Mouse (Mus musculus) lung, adult 2 months (tissue): ENCODE results near the gene Nipa2.

Source experiments
- CTCF ChIP-seq: fragments of 200-500 bp; IDR thresholded peaks from 2 replicates; pipeline ENCODE4 v1.5.1; 2011; ENCODE audit warnings: mild to moderate bottlenecking, low read length, control low read depth; ENCODE audit not compliant: insufficient read depth
- POLR2A ChIP-seq: fragments of 200-500 bp; IDR thresholded peaks from 2 replicates; pipeline ENCODE4 v1.6.1; 2011; ENCODE audit warnings: low read depth, mild to moderate bottlenecking, control low read depth, low read length, borderline replicate concordance; ENCODE audit errors: extremely low read depth

GRCm38 (mm10) chr7:55889996-55890395 is 72.3 kb downstream of the Nipa2 start:
- TF ChIP-seq CTCF: no peak
- TF ChIP-seq POLR2A: no peak
